Mouse (Mus musculus) intestine, embryonic 14.5 days (tissue): Measurements from ENCODE around the gene Tmem91. TPM values are rescaled to one million over a fixed set of nuclear protein-coding genes. Genes with fewer than 3 reads are reported as not detected.
A peak's percentile ranks its signal among the peaks of the same experiment; 100 is the strongest.

Experiments used
- ATAC-seq: fragments of 200-750 bp; cut with Nextera tagmentation; replicated peaks from 2 replicates; pipeline ENCODE4 v1.8.0; 2017; ENCODE audit warnings: low read depth, moderate number of reproducible peaks, moderate TSS enrichment, moderate library complexity; ENCODE audit not compliant: low FRiP score, low TSS enrichment
- DNase-seq: peaks from one replicate; pipeline ENCODE4 v3.0.0-alpha.2; 2018; ENCODE audit warnings: low spot score
- H3K27ac ChIP-seq: fragments of 300-500 bp; sonication (generic); 2 replicates; pipeline ENCODE4 v1.5.1; 2014; ENCODE audit warnings: low read depth, mild to moderate bottlenecking, control low read depth
- H3K27me3 ChIP-seq: fragments of 300-500 bp; sonication (generic); replicated peaks from 2 replicates; pipeline ENCODE4 v1.6.1; 2014; ENCODE audit warnings: low read length, control low read depth; ENCODE audit not compliant: control insufficient read depth, insufficient read depth
- H3K36me3 ChIP-seq: fragments of 300-500 bp; sonication (generic); 2 replicates; pipeline ENCODE4 v1.6.1; 2014; ENCODE audit warnings: low read length, control low read depth; ENCODE audit not compliant: control insufficient read depth, insufficient read depth
- H3K4me1 ChIP-seq: fragments of 300-500 bp; sonication (generic); replicated peaks from 2 replicates; pipeline ENCODE4 v1.6.1; 2014; ENCODE audit warnings: low read length, control low read depth, mixed read lengths; ENCODE audit not compliant: control insufficient read depth, insufficient read depth
- H3K4me2 ChIP-seq: fragments of 300-500 bp; sonication (generic); 2 replicates; pipeline ENCODE4 v1.6.1; 2014; ENCODE audit warnings: low read length
- H3K4me3 ChIP-seq: fragments of 300-500 bp; sonication (generic); 2 replicates; pipeline ENCODE4 v1.5.1; 2014; ENCODE audit warnings: low read depth, low read length, control low read depth, mixed read lengths
- H3K9ac ChIP-seq: fragments of 300-500 bp; sonication (generic); 2 replicates; pipeline ENCODE4 v1.6.1; 2014; ENCODE audit warnings: mild to moderate bottlenecking, low read length
- H3K9me3 ChIP-seq: fragments of 300-500 bp; sonication (generic); 2 replicates; pipeline ENCODE4 v1.6.1; 2016; ENCODE audit warnings: low read length, control low read depth; ENCODE audit not compliant: control insufficient read depth
- WGBS: fragments of 180-500 bp; shearing (Covaris S2); extraction: QIAGEN DNeasy Blood & Tissue Kit; methylation state at CpG from one replicate; pipeline ENCODE4 v1.1.7; 2014; 5-methylcytosine and 5-hydroxymethylcytosine counted together
- polyA plus RNA-seq: library from polyadenylated mRNA; unstranded; fragments of >200 nt; fragmentation: Nextera tagmentation; extraction: Ambion mirVana; gene quantifications from 2 replicates; pipeline ENCODE4 v1.2.1, GENCODE M21; 2014

The Tmem91 gene
- polyA plus RNA-seq, 1 experiment from 2014 or later = 2.2 TPM

GRCm38 (mm10) chr7:25680514-25681258, 5.7 kb upstream of the Tmem91 start, which contains the start of gene B9d2:
Gene B9d2, plus strand, starts transcription at chr7:25680780.
- Histone ChIP-seq H3K9ac (peak within 1 kb of the TSS; percentile 44), H3K36me3 (peaks cover 4% of the 10 kb centered on the region; the same call in 1 of the 2 replicates), H3K4me1 (peaks cover 8% of the 10 kb centered on the region; the same call in 1 of the 2 replicates), H3K4me3 (peak within 1 kb of the TSS; percentile 60), H3K9me3 (no peaks in the 10 kb centered on the region), H3K4me2 (peak within 1 kb of the TSS; percentile 60), H3K27me3 (peaks cover 6% of the 10 kb centered on the region; the same call in 1 of the 2 replicates), H3K27ac (peak within 1 kb of the TSS; percentile 80)
- DNase-seq = peak; percentile 98
- ATAC-seq = peak; percentile 96
- WGBS = under 1% methylated on average over 46 of the region's 46 CpGs

- ATAC-seq (no peak), DNase-seq (no peak)
- H3K9ac ChIP-seq = no peak overlapping the region
- H3K4me1 ChIP-seq = peaks cover 9% of the 10 kb centered on the region; the same call in 1 of the 2 replicates
- no peaks in the 10 kb centered on the region for H3K9me3 ChIP-seq
- WGBS = 11% methylated on average over 6 of the region's 6 CpGs
- peak overlapping the region; percentile 80; the same call in 1 of the 2 replicates for H3K27ac ChIP-seq
- peaks cover 4% of the 10 kb centered on the region; the same call in 1 of the 2 replicates for H3K36me3 ChIP-seq
- H3K27me3 ChIP-seq = peaks cover 13% of the 10 kb centered on the region
- peak overlapping the region; percentile 60 for H3K4me2 ChIP-seq
- peak overlapping the region; percentile 60 for H3K4me3 ChIP-seq
Measured at GRCm38 (mm10) chr7:25679971-25680370, 5.0 kb upstream of the Tmem91 start.

GRCm38 (mm10) chr7:25677013-25677412, 2.0 kb upstream of the Tmem91 start:
- peaks cover 15% of the 10 kb centered on the region; the same call in 1 of the 2 replicates for H3K4me1 ChIP-seq
- WGBS = 93% methylated on average over 7 of the region's 7 CpGs
- H3K36me3 ChIP-seq = no peaks in the 10 kb centered on the region
- H3K9me3 ChIP-seq = no peaks in the 10 kb centered on the region
- no peak overlapping the region for H3K27ac ChIP-seq
- DNase-seq (no peak), ATAC-seq (no peak)
- H3K4me2 ChIP-seq = no peak overlapping the region
- peaks cover 29% of the 10 kb centered on the region for H3K27me3 ChIP-seq
- no peak overlapping the region for H3K9ac ChIP-seq
- no peak overlapping the region for H3K4me3 ChIP-seq

GRCm38 (mm10) chr7:25676085-25676781, 1.3 kb upstream of the Tmem91 start:
- Histone ChIP-seq H3K4me1 (peaks cover 14% of the 10 kb centered on the region; the same call in 1 of the 2 replicates), H3K9ac (no peak overlapping the region), H3K4me2 (no peak overlapping the region), H3K27ac (no peak overlapping the region), H3K9me3 (no peaks in the 10 kb centered on the region), H3K27me3 (peaks cover 29% of the 10 kb centered on the region), H3K4me3 (no peak overlapping the region), H3K36me3 (no peaks in the 10 kb centered on the region)
- no peak for DNase-seq
- 66% methylated on average over 15 of the region's 15 CpGs for WGBS
- ATAC-seq = no peak

- DNase-seq = no peak
- no peak overlapping the region for H3K9ac ChIP-seq
- 0 out of 2 replicates have a peak, but pooled peaks have one; percentile 9 for ATAC-seq
- peaks cover 29% of the 10 kb centered on the region for H3K27me3 ChIP-seq
- no peaks in the 10 kb centered on the region for H3K9me3 ChIP-seq
- no peak overlapping the region for H3K27ac ChIP-seq
- 0 out of 2 replicates have a peak overlapping the region, but pooled peaks have one; percentile 27 for H3K4me3 ChIP-seq
- 46% methylated on average over 6 of the region's 6 CpGs for WGBS
- H3K4me1 ChIP-seq = peaks cover 12% of the 10 kb centered on the region; the same call in 1 of the 2 replicates
- H3K36me3 ChIP-seq = no peaks in the 10 kb centered on the region
- peak overlapping the region; percentile 56 for H3K4me2 ChIP-seq
Measured at GRCm38 (mm10) chr7:25675405-25675804, 439 bp upstream of the Tmem91 start.

GRCm38 (mm10) chr7:25674297-25674696, 669 bp downstream of the Tmem91 start:
- Histone ChIP-seq H3K4me3 (peak overlapping the region; percentile 27; the same call in 1 of the 2 replicates), H3K4me1 (0 out of 2 replicates have a peak, but pooled peaks cover 6% of the 10 kb centered on the region), H3K9ac (no peak overlapping the region), H3K27ac (no peak overlapping the region), H3K36me3 (no peaks in the 10 kb centered on the region), H3K9me3 (no peaks in the 10 kb centered on the region), H3K27me3 (peaks cover 29% of the 10 kb centered on the region), H3K4me2 (peak overlapping the region; percentile 56; the same call in 1 of the 2 replicates)
- DNase-seq (no peak), ATAC-seq (no peak)
- 24% methylated on average over 9 of the region's 9 CpGs for WGBS

GRCm38 (mm10) chr7:25672442-25672841, 2.5 kb downstream of the Tmem91 start:
- Histone ChIP-seq H3K27ac (no peak overlapping the region), H3K36me3 (peaks cover 10% of the 10 kb centered on the region), H3K9ac (no peak overlapping the region), H3K9me3 (no peaks in the 10 kb centered on the region), H3K4me3 (no peak overlapping the region), H3K4me2 (no peak overlapping the region), H3K27me3 (peaks cover 29% of the 10 kb centered on the region), H3K4me1 (0 out of 2 replicates have a peak, but pooled peaks cover 6% of the 10 kb centered on the region)
- no peak for ATAC-seq
- DNase-seq = no peak
- 54% methylated on average over 4 of the region's 4 CpGs for WGBS

GRCm38 (mm10) chr7:25671686-25672085, 3.3 kb downstream of the Tmem91 start:
- Histone ChIP-seq H3K9ac (no peak overlapping the region), H3K36me3 (peaks cover 17% of the 10 kb centered on the region), H3K27me3 (peaks cover 29% of the 10 kb centered on the region), H3K4me1 (0 out of 2 replicates have a peak, but pooled peaks cover 6% of the 10 kb centered on the region), H3K9me3 (no peaks in the 10 kb centered on the region), H3K4me3 (no peak overlapping the region), H3K4me2 (no peak overlapping the region), H3K27ac (no peak overlapping the region)
- DNase-seq (no peak), ATAC-seq (no peak)
- 60% methylated on average over 2 of the region's 2 CpGs for WGBS
